Mouse (Mus musculus) ES-E14 (cell line): ENCODE data around the gene Zfp879. TPM values are rescaled to one million over a fixed set of nuclear protein-coding genes. Genes with fewer than 3 reads are reported as not detected.

Experiments used
- DNase-seq: peaks from one replicate; pipeline ENCODE4 v3.0.0-alpha.2; 2013; ENCODE audit warnings: low read depth, low spot score
- H3K27ac ChIP-seq: 2 replicates; pipeline ENCODE4 v1.5.1; 2012; ENCODE audit warnings: low read depth, mild to moderate bottlenecking, low read length, moderate library complexity, mixed read lengths; ENCODE audit not compliant: poor library complexity, insufficient read depth, severe bottlenecking
- H3K36me3 ChIP-seq: 2 replicates; pipeline ENCODE4 v1.6.1; 2012; ENCODE audit warnings: mild to moderate bottlenecking, low read length, moderate library complexity, mixed read lengths; ENCODE audit not compliant: control insufficient read depth, poor library complexity, insufficient read depth, severe bottlenecking
- H3K4me1 ChIP-seq, 2 experiments: fragments of 150-350 bp in 1 of 2; sonication (generic) in 1 of 2; 2 replicates each; pipeline ENCODE4 v1.6.1; 2012; ENCODE audit warnings: low read length in 2 of 2, mild to moderate bottlenecking in 1 of 2, mixed read lengths in 1 of 2; ENCODE audit not compliant: control insufficient read depth in 2 of 2, insufficient read depth in 2 of 2, poor library complexity in 1 of 2
- H3K4me3 ChIP-seq, 2 experiments: fragments of 150-350 bp in 1 of 2; sonication (generic) in 1 of 2; 2 replicates each; pipeline ENCODE4 v1.5.1; 2012; ENCODE audit warnings: low read length in 2 of 2, low read depth in 1 of 2, mild to moderate bottlenecking in 1 of 2, mixed read lengths in 1 of 2; ENCODE audit not compliant: insufficient read depth in 1 of 2, poor library complexity in 1 of 2, severe bottlenecking in 1 of 2
- H3K9ac ChIP-seq: 2 replicates; pipeline ENCODE4 v1.6.1; 2012; ENCODE audit warnings: low read depth, mild to moderate bottlenecking, low read length, mixed read lengths; ENCODE audit not compliant: poor library complexity, insufficient read depth, severe bottlenecking
- H3K9me3 ChIP-seq: fragments of 150-350 bp; sonication (generic); 2 replicates; pipeline ENCODE4 v1.6.1; 2012; ENCODE audit warnings: low read depth, mild to moderate bottlenecking, low read length; ENCODE audit not compliant: control insufficient read depth, insufficient read depth
- CHD2 ChIP-seq: IDR thresholded peaks from 2 replicates; pipeline ENCODE4 v1.6.1; 2014; ENCODE audit warnings: mild to moderate bottlenecking, low read depth, low read length, inconsistent platforms
- HCFC1 ChIP-seq: IDR thresholded peaks from 2 replicates; pipeline ENCODE4 v1.6.1; 2012; ENCODE audit warnings: low read length, inconsistent platforms, borderline replicate concordance; ENCODE audit not compliant: insufficient read depth
- MAFK ChIP-seq: IDR thresholded peaks from 2 replicates; pipeline ENCODE4 v1.6.1; 2014; ENCODE audit warnings: mild to moderate bottlenecking, low read depth, low read length, inconsistent platforms; ENCODE audit not compliant: insufficient read depth
- ZC3H11A ChIP-seq: IDR thresholded peaks from 2 replicates; pipeline ENCODE4 v1.6.1; 2012; ENCODE audit warnings: low read depth, mild to moderate bottlenecking, inconsistent platforms, low read length, borderline replicate concordance
- ZNF384 ChIP-seq: IDR thresholded peaks from 2 replicates; pipeline ENCODE4 v1.6.1; 2012; ENCODE audit warnings: low read depth, low read length, inconsistent platforms
- in situ Hi-C, 2 experiments: fragments of 600-800 bp; cut with MboI; formaldehyde crosslinking; loops; one replicate each; pipeline ENCODE4 v1.15.1; 2025; ENCODE audit warnings: low sequenced_read_pairs in 2 of 2, inconsistent platforms in 1 of 2; ENCODE audit not compliant: unreplicated experiment in 2 of 2
- total RNA-seq: library from RNA; depleted of rRNA; stranded (reverse); fragments of 300-350 nt; gene quantifications from 2 replicates; pipeline ENCODE4 v1.2.3, GENCODE M21; 2012; rRNA removed

Zfp879 gene
- total RNA-seq, 1 experiment = 0.45 TPM

DNA sequence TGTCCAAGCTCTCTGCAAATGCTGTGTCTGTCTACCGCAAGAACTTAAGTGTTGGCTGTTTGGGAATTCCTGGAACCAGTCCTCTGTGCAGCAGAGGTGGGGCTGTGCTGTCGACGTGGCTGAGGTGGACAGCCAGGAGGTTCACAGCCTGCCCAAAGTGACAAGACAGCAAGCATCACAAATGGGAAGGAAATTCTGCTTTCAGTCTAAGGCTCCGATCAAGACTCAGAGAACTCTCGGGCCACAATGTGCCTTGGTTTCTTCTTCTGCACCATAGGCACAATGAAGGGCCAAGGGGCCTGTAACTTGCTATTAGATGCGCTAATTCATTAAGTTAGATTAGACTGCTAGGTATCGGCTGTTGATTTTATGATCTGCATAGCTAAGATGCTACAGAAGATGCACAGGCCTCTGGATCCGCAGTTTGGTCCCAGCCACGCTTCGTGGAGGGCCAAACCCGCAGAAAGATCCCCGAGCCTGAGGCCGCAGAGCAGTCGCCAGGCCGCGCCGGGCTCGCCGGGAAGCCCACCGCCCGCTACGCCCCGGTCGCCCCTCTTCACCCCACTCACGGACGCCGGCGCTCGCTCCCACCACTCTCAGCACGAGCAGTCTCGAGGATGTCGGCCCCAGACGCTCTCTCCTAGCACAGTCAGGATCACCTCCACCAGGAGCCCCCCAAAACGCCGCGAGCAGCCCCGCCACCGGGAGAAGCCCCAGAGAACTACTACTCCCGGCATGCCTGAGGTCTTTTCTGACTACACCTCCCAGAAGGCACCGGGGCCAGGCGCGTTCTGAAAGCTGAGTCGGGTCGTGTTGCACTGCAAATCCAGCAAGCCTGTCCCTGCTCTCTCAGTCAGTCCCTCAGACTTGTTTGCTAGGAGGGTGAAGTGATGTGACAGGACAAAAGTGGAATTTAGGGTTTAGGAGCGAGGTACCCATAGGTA is 14.1 kb downstream of the Zfp879 start, which contains the start of gene Zfp354c:
Zfp354c (minus strand) TSS at position 715 of the 944 bp plus-strand sequence.
- Histone ChIP-seq H3K9ac (peak within 1 kb of the TSS; percentile 95), H3K27ac (no peak within 1 kb of the TSS), H3K9me3 (no peaks in the 10 kb centered on the region), H3K4me3 (peak within 1 kb of the TSS; percentile 93), H3K4me1 (peaks cover 0 to 3% of the 10 kb centered on the region in 2 experiments; a peak in 1 of 4 replicates), H3K36me3 (peaks cover 2% of the 10 kb centered on the region; the same call in 1 of the 2 replicates)
- TF ChIP-seq CHD2 (no peak), HCFC1 (peak; percentile 96)
- in situ Hi-C loops = no loop called here
- DNase-seq = peak; percentile 72

DNA sequence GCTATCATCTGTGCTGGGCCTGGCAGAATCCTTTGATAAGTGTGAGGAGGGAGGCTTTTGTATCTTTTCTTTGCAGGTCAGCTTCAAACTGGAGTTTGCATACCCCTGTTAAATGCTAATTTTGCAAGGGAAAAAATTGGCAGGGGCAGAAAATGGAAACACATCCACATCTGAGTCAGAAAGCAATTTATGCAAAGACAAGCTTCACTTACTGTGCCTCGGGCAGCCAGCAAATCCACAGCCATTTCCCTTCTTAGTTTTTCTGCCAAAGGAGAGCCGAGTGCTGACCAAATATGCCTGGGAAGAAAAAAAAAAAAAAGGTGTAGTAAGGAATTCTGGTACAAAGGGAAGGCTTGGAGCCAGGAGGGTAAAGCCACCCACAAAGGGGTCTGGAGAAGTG is 15.1 kb downstream of the Zfp879 start:
- H3K9ac ChIP-seq = no peak overlapping the region

GRCm38 (mm10) chr11:50814233-50814632 is 27.1 kb downstream of the Zfp879 start:
- Histone ChIP-seq H3K27ac (no peak overlapping the region), H3K4me3 (no peak overlapping the region), H3K4me1 (no peaks in the 10 kb centered on the region), H3K9ac (no peak overlapping the region), H3K36me3 (peaks cover 7% of the 10 kb centered on the region), H3K9me3 (no peaks in the 10 kb centered on the region)
- no peak for DNase-seq
- in situ Hi-C loops = no loop called here
- TF ChIP-seq MAFK (peak; percentile 97), ZC3H11A (no peak)

More for the DNA sequence above, 15.1 kb downstream of the Zfp879 start:
- H3K9me3 ChIP-seq = no peaks in the 10 kb centered on the region
- H3K27ac ChIP-seq = no peak overlapping the region
- peaks cover 0 to 3% of the 10 kb centered on the region in 2 experiments; a peak in 1 of 4 replicates for H3K4me1 ChIP-seq
- no peak for DNase-seq
- H3K36me3 ChIP-seq = peaks cover 2% of the 10 kb centered on the region; the same call in 1 of the 2 replicates
- H3K4me3 ChIP-seq = no peak overlapping the region
- TF ChIP-seq ZC3H11A (no peak), HCFC1 (no peak), MAFK (no peak), CHD2 (no peak), ZNF384 (no peak)
- in situ Hi-C loops = no loop called here

GRCm38 (mm10) chr11:50798836-50799235 is 42.5 kb downstream of the Zfp879 start:
- no peak for TF ChIP-seq ZNF384
- H3K27ac ChIP-seq = no peak overlapping the region
- H3K36me3 ChIP-seq = no peaks in the 10 kb centered on the region
- H3K9ac ChIP-seq = no peak overlapping the region
- DNase-seq = no peak
- in situ Hi-C loops = no loop called here
- H3K4me1 ChIP-seq = peaks cover 0 to 3% of the 10 kb centered on the region in 2 experiments; a peak in 1 of 4 replicates
- no peak overlapping the region for H3K4me3 ChIP-seq
- no peaks in the 10 kb centered on the region for H3K9me3 ChIP-seq

DNA sequence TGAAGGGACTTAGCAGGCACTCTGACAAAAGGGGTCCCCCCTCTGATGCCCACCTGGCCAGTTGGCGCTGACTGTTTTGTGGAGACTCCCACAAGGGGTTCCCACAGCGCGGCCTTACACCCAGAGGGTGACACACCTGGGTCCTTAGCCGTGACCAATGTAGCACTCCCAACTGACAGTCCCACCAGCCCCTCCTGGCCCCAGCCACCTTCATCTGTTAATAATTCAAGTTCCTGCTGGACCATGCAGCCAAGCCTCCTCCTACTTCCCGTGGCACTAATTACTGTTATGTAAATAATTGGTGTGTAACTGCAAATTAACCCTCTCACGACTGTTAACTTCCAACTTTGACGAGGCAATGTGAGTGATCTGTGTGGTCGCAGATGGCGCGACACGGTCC is 43.7 kb downstream of the Zfp879 start:
- Histone ChIP-seq H3K9ac (no peak overlapping the region), H3K4me3 (no peak overlapping the region), H3K9me3 (no peaks in the 10 kb centered on the region), H3K36me3 (no peaks in the 10 kb centered on the region), H3K4me1 (no peaks in the 10 kb centered on the region), H3K27ac (no peak overlapping the region)
- no peak for DNase-seq
- no peak for TF ChIP-seq ZC3H11A
- in situ Hi-C loops = no loop called here

Other genes with a start within 250 kb of the Zfp879 start
- 0.74 and 1.1 TPM in 2 replicates for gene Adamts2, start 239.5 kb downstream of the Zfp879 start, total RNA-seq
- 11.0 and 13.0 TPM in 2 replicates for gene Zfp354c, start 13.8 kb downstream of the Zfp879 start, total RNA-seq
- 0.71 and 0.74 TPM in 2 replicates for gene Grm6, start 9.1 kb upstream of the Zfp879 start, total RNA-seq
- gene Zfp454, start 46.1 kb upstream of the Zfp879 start, total RNA-seq = 2.7 and 3.3 TPM in 2 replicates
- 6.1 and 6.3 TPM in 2 replicates for gene Zfp2, start 74.6 kb upstream of the Zfp879 start, total RNA-seq
- 0.63 and 1.0 TPM in 2 replicates for gene Zfp354b, start 90.1 kb upstream of the Zfp879 start, total RNA-seq
- gene 4933414I15Rik, start 102.2 kb upstream of the Zfp879 start, total RNA-seq = not detected in 2 replicates
- gene Prop1, start 112.2 kb upstream of the Zfp879 start, total RNA-seq = not detected in 2 replicates
- not detected in 2 replicates for gene Olfr1378, start 125.0 kb upstream of the Zfp879 start, total RNA-seq
- not detected in 2 replicates for gene Olfr1377, start 140.4 kb upstream of the Zfp879 start, total RNA-seq
- not detected in 2 replicates for gene Olfr51, start 162.0 kb upstream of the Zfp879 start, total RNA-seq
- not detected in 2 replicates for gene Olfr54, start 172.7 kb upstream of the Zfp879 start, total RNA-seq
- not detected in 2 replicates for gene Olfr1375, start 206.6 kb upstream of the Zfp879 start, total RNA-seq
- gene Zfp354a, start 217.7 kb upstream of the Zfp879 start, total RNA-seq = 6.6 and 7.1 TPM in 2 replicates